Mouse (Mus musculus): ENCODE measurements around the gene Drosha. TPM values are rescaled to one million over a fixed set of nuclear protein-coding genes. Genes with fewer than 3 reads are reported as not detected.
"Not testable (repeated sequence)": the region's sequence is repeated elsewhere in the genome, so short reads cannot be mapped to it uniquely, and the experiment has no call there.

Gene Drosha
- polyA plus RNA-seq, 1 experiment from 2014 or later, result 25.2 TPM

- Histone ChIP-seq H3K9me3 (ENCODE audit: control insufficient read depth, low read length) (no peaks in the 10 kb centered on the region), H3K4me1 (ENCODE audit: control insufficient read depth, insufficient read depth, low read length) (no peaks in the 10 kb centered on the region), H3K4me3 (ENCODE audit: low read length) (no peak overlapping the region), H3K27me3 (replicated peaks; ENCODE audit: control insufficient read depth, insufficient read depth, low read length) (no peaks in the 10 kb centered on the region), H3K4me2 (ENCODE audit: low read depth, low read length) (no peak overlapping the region), H3K36me3 (ENCODE audit: control insufficient read depth, insufficient read depth, low read length) (0 out of 2 replicates have a peak, but pooled peaks cover 6% of the 10 kb centered on the region), H3K9ac (ENCODE audit: low read depth, low read length) (no peak overlapping the region), H3K27ac (ENCODE audit: low read length) (no peak overlapping the region)
- 65% methylated on average over 7 of the region's 7 CpGs for WGBS
- no peak for ATAC-seq
Observed at GRCm38 (mm10) chr15:12909171-12909570, 84.6 kb downstream of the Drosha start.

DNA sequence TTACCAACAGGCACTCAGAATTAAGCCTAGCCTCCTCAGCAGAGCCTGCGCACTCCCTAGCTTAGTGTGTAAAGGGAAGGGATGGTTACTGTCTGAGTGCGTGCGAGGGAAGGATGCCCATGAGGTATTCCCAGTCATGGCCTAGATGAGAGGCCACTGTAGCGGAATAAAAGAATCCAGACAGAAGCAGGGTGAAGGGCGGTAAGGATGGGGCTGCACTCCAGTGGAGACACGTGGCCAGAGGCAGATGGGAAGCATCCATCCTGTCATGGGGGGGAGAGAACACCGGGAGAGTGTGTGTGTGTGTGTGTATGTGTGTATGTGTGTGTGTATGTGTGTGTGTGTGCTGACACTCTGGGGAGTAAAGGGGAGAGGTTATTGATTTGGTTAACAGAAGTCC, 86.5 kb downstream of the Drosha start:
- no peak for ATAC-seq
- Histone ChIP-seq H3K4me2 (ENCODE audit: low read depth, low read length) (no peak overlapping the region), H3K9ac (ENCODE audit: low read depth, low read length) (no peak overlapping the region), H3K36me3 (ENCODE audit: control insufficient read depth, insufficient read depth, low read length) (0 out of 2 replicates have a peak, but pooled peaks cover 11% of the 10 kb centered on the region), H3K27ac (ENCODE audit: low read length) (no peak overlapping the region), H3K9me3 (ENCODE audit: control insufficient read depth, low read length) (no peaks in the 10 kb centered on the region), H3K4me3 (ENCODE audit: low read length) (no peak overlapping the region), H3K27me3 (replicated peaks; ENCODE audit: control insufficient read depth, insufficient read depth, low read length) (no peaks in the 10 kb centered on the region), H3K4me1 (ENCODE audit: control insufficient read depth, insufficient read depth, low read length) (no peaks in the 10 kb centered on the region)
- WGBS, result 62% methylated on average over 7 of the region's 7 CpGs

DNA sequence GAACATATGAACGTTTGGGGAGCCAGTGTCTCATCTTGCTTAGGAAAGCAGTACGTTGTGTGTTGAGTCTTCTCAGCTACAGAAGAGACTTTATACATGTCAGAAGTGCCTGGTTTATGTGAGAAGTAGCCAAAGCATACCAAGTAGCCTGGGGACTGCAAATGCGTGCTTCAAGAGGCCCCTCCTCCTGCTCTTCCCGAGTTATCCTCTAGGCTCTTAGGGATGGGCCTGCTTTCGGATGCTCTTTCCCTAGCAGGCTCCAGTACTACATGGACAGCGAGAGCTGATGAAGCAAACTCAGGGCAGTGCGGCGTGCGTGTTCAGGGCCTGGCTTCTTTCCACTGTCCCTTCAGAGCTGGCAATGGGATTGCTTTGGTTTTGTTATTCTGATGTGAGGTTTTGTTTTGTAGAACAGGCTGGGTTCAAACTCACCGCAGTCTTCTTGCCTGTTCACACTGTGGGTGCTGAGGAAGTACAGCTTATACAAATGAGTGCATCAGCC, 91.8 kb downstream of the Drosha start:
- H3K4me1 ChIP-seq (ENCODE audit: control insufficient read depth, insufficient read depth, low read length), result no peaks in the 10 kb centered on the region
- no peak overlapping the region for H3K4me3 ChIP-seq (ENCODE audit: low read length)
- 83% methylated on average over 10 of the region's 10 CpGs for WGBS
- H3K36me3 ChIP-seq (ENCODE audit: control insufficient read depth, insufficient read depth, low read length), result peaks cover 12% of the 10 kb centered on the region
- no peak overlapping the region for H3K27ac ChIP-seq (ENCODE audit: low read length)
- no peaks in the 10 kb centered on the region for H3K9me3 ChIP-seq (ENCODE audit: control insufficient read depth, low read length)
- ATAC-seq, result no peak
- no peak overlapping the region for H3K4me2 ChIP-seq (ENCODE audit: low read depth, low read length)
- H3K9ac ChIP-seq (ENCODE audit: low read depth, low read length), result no peak overlapping the region
- no peaks in the 10 kb centered on the region for H3K27me3 ChIP-seq (replicated peaks; ENCODE audit: control insufficient read depth, insufficient read depth, low read length)

DNA sequence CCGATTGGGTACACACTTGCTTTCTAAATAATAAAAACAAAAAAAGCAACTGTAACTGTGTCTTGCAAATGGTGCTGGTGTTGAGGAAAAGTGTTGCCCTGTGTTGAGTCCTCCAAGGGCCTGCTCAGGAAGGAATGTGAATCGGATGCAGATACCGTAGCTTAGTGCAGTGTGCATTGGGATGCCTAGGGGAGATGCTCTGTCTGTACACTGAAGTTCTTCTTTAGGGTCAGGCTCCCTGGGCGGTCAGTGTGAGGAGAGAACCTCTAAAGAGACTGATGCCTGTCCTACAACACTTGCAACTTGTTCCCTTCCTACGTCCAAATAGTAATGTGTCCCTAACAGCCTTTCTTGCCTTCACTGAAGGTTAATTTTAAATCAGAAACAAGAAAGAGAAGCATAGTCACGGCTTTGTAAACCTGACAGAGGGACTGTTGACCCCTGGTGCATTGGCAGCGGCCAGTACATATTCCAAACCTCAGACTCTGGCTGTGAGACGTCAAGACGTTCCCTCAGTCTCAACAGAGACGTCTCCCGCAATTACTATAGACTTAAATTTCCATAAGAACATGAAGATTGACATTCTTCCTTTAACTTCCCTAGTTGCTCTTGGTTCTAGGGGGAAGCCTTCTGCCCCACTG, 94.8 kb downstream of the Drosha start:
- H3K36me3 ChIP-seq (ENCODE audit: control insufficient read depth, insufficient read depth, low read length), result peaks cover 11% of the 10 kb centered on the region
- not testable (repeated sequence) for ATAC-seq; H3K4me3 ChIP-seq (ENCODE audit: low read length); H3K9me3 ChIP-seq (ENCODE audit: control insufficient read depth, low read length); H3K27ac ChIP-seq (ENCODE audit: low read length); H3K4me1 ChIP-seq (ENCODE audit: control insufficient read depth, insufficient read depth, low read length); H3K9ac ChIP-seq (ENCODE audit: low read depth, low read length); H3K4me2 ChIP-seq (ENCODE audit: low read depth, low read length); H3K27me3 ChIP-seq (replicated peaks; ENCODE audit: control insufficient read depth, insufficient read depth, low read length)
- WGBS, result 88% methylated on average over 11 of the region's 11 CpGs

DNA sequence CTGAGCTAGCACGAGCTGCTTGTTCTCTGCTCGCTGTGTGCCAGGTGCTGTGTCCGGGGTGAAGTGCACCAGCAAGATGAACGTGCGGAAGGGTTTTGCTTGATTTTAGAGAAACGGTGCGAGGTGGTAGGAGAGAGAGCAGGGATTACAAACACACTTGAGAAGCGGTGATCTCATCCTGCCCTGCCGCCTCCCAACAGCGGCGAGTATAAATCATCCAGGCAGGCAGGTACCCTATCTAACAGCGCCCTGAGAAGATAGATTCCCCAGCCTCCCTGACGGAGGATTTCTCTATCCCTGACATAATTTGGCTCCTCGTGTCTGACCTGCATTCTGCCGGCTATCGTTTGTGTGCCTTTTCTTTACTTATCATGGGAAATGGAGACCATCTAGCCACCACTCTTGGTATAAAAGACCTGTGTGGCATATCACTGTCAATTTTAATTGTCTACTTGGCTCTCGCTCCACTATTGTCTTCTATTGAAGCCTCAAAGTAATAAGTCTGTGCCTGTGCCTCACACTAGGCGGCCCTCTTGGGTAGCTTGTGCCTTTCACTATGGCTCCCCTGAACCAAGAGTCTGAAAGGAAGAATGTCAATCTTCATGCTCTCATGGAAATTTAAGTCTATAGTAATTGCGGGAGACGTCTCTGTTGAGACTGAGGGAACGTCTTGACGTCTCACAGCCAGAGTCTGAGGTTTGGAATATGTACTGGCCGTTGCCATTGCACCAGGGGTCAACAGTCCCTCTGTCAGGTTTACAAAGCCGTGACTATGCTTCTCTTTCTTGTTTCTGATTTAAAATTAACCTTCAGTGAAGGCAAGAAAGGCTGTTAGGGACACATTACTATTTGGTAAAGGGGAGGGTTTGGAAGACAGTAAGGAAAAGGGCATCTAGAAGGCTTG, 95.6 kb downstream of the Drosha start:
- no peak overlapping the region for H3K9ac ChIP-seq (ENCODE audit: low read depth, low read length)
- no peaks in the 10 kb centered on the region for H3K4me1 ChIP-seq (ENCODE audit: control insufficient read depth, insufficient read depth, low read length)
- no peak overlapping the region for H3K27ac ChIP-seq (ENCODE audit: low read length)
- no peaks in the 10 kb centered on the region for H3K9me3 ChIP-seq (ENCODE audit: control insufficient read depth, low read length)
- peaks cover 11% of the 10 kb centered on the region for H3K36me3 ChIP-seq (ENCODE audit: control insufficient read depth, insufficient read depth, low read length)
- H3K27me3 ChIP-seq (replicated peaks; ENCODE audit: control insufficient read depth, insufficient read depth, low read length), result no peaks in the 10 kb centered on the region
- H3K4me3 ChIP-seq (ENCODE audit: low read length), result no peak overlapping the region
- ATAC-seq, result no peak
- H3K4me2 ChIP-seq (ENCODE audit: low read depth, low read length), result no peak overlapping the region
- 82% methylated on average over 24 of the region's 24 CpGs for WGBS

DNA sequence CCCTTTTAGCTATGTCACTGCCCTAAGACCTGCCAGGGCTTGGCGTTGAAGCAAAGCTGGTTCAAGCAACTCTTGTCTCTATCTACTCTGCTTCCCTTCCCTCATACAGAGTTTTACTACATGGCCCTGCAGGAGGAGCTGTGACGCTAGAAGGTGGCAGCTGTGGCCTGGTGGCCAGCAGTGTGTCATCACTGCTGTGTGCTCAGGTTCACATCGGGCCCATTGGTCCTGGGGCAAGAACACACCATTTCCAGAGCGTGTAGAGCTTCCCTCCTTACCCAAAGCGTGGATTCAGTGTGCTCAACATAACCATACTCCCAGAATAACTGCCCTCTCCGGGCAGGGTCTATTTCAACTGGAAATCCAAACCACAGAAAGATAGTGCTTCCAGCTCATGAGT, 97.3 kb downstream of the Drosha start:
- no peak overlapping the region for H3K4me3 ChIP-seq (ENCODE audit: low read length)
- H3K4me1 ChIP-seq (ENCODE audit: control insufficient read depth, insufficient read depth, low read length), result no peaks in the 10 kb centered on the region
- no peaks in the 10 kb centered on the region for H3K27me3 ChIP-seq (replicated peaks; ENCODE audit: control insufficient read depth, insufficient read depth, low read length)
- ATAC-seq, result no peak
- no peak overlapping the region for H3K27ac ChIP-seq (ENCODE audit: low read length)
- peaks cover 10% of the 10 kb centered on the region for H3K36me3 ChIP-seq (ENCODE audit: control insufficient read depth, insufficient read depth, low read length)
- no peak overlapping the region for H3K4me2 ChIP-seq (ENCODE audit: low read depth, low read length)
- no peaks in the 10 kb centered on the region for H3K9me3 ChIP-seq (ENCODE audit: control insufficient read depth, low read length)
- H3K9ac ChIP-seq (ENCODE audit: low read depth, low read length), result no peak overlapping the region
- WGBS, result 88% methylated on average over 6 of the region's 6 CpGs

DNA sequence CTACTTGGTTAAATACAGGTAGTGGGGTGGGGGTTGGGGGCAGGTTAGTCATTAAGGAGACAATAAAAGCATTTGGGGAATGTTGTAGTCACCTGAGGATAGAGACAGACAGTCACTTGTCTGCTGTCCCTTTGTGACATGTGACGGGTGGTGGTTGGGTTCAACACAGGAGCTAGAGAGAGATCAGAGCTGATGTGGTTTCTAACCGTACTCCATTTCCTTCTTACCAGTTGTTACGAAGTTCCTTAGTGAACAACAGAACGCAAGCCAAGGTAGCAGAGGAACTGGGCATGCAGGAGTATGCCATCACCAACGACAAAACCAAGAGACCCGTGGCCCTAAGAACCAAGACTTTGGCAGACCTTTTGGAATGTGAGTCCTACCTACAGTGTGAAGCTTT, 99.2 kb downstream of the Drosha start:
- Histone ChIP-seq H3K9me3 (ENCODE audit: control insufficient read depth, low read length) (no peaks in the 10 kb centered on the region), H3K4me3 (ENCODE audit: low read length) (no peak overlapping the region), H3K27ac (ENCODE audit: low read length) (no peak overlapping the region), H3K9ac (ENCODE audit: low read depth, low read length) (no peak overlapping the region), H3K4me1 (ENCODE audit: control insufficient read depth, insufficient read depth, low read length) (no peaks in the 10 kb centered on the region), H3K36me3 (ENCODE audit: control insufficient read depth, insufficient read depth, low read length) (peaks cover 16% of the 10 kb centered on the region), H3K4me2 (ENCODE audit: low read depth, low read length) (no peak overlapping the region), H3K27me3 (replicated peaks; ENCODE audit: control insufficient read depth, insufficient read depth, low read length) (no peaks in the 10 kb centered on the region)
- WGBS, result 95% methylated on average over 6 of the region's 6 CpGs
- no peak for ATAC-seq

GRCm38 (mm10) chr15:12931481-12931880, 106.9 kb downstream of the Drosha start:
- Histone ChIP-seq H3K4me1 (ENCODE audit: control insufficient read depth, insufficient read depth, low read length) (no peaks in the 10 kb centered on the region), H3K9ac (ENCODE audit: low read depth, low read length) (no peak overlapping the region), H3K27ac (ENCODE audit: low read length) (no peak overlapping the region), H3K36me3 (ENCODE audit: control insufficient read depth, insufficient read depth, low read length) (peaks cover 9% of the 10 kb centered on the region), H3K9me3 (ENCODE audit: control insufficient read depth, low read length) (no peaks in the 10 kb centered on the region), H3K4me3 (ENCODE audit: low read length) (no peak overlapping the region), H3K27me3 (replicated peaks; ENCODE audit: control insufficient read depth, insufficient read depth, low read length) (no peaks in the 10 kb centered on the region), H3K4me2 (ENCODE audit: low read depth, low read length) (no peak overlapping the region)
- WGBS, result 70% methylated on average over 5 of the region's 5 CpGs
- no peak for ATAC-seq

- ATAC-seq, result no peak
- H3K4me3 ChIP-seq (ENCODE audit: low read length), result no peak overlapping the region
- H3K4me2 ChIP-seq (ENCODE audit: low read depth, low read length), result no peak overlapping the region
- H3K9me3 ChIP-seq (ENCODE audit: control insufficient read depth, low read length), result no peaks in the 10 kb centered on the region
- no peaks in the 10 kb centered on the region for H3K36me3 ChIP-seq (ENCODE audit: control insufficient read depth, insufficient read depth, low read length)
- H3K4me1 ChIP-seq (ENCODE audit: control insufficient read depth, insufficient read depth, low read length), result no peaks in the 10 kb centered on the region
- WGBS, result 90% methylated on average over 10 of the region's 10 CpGs
- no peaks in the 10 kb centered on the region for H3K27me3 ChIP-seq (replicated peaks; ENCODE audit: control insufficient read depth, insufficient read depth, low read length)
- H3K27ac ChIP-seq (ENCODE audit: low read length), result no peak overlapping the region
- H3K9ac ChIP-seq (ENCODE audit: low read depth, low read length), result no peak overlapping the region
Observed at GRCm38 (mm10) chr15:12936217-12936732, 111.7 kb downstream of the Drosha start.

Measured in intestine, embryonic 16.5 days (tissue).